Mouse (Mus musculus) lung, postnatal 0 days (tissue): ENCODE measurements around the gene Kctd11. TPM values are rescaled to one million over a fixed set of nuclear protein-coding genes. Genes with fewer than 3 reads are reported as not detected.

Source experiments
- ATAC-seq: fragments of 200-750 bp; cut with Nextera tagmentation; 2 replicates; pipeline ENCODE4 v1.8.0; 2017; ENCODE audit warnings: moderate library complexity
- DNase-seq: peaks from one replicate; pipeline ENCODE4 v3.0.0-alpha.2; 2016; ENCODE audit warnings: low spot score
- H3K27ac ChIP-seq: fragments of 300-500 bp; sonication (generic); 2 replicates; pipeline ENCODE4 v1.5.1; 2014; ENCODE audit warnings: antibody characterized with exemption, mild to moderate bottlenecking, low read length, mixed read lengths
- H3K27me3 ChIP-seq: fragments of 300-500 bp; sonication (generic); replicated peaks from 2 replicates; pipeline ENCODE4 v1.6.1; 2014; ENCODE audit warnings: low read length, mixed read lengths; ENCODE audit not compliant: insufficient read depth
- H3K36me3 ChIP-seq: fragments of 300-500 bp; sonication (generic); 2 replicates; pipeline ENCODE4 v1.6.1; 2014; ENCODE audit warnings: low read length, mixed read lengths; ENCODE audit not compliant: insufficient read depth
- H3K4me1 ChIP-seq: fragments of 300-500 bp; sonication (generic); 2 replicates; pipeline ENCODE4 v1.6.1; 2014; ENCODE audit warnings: antibody characterized with exemption, low read depth, low read length, mixed read lengths; ENCODE audit not compliant: insufficient read depth
- H3K4me2 ChIP-seq: fragments of 300-500 bp; sonication (generic); replicated peaks from 2 replicates; pipeline ENCODE4 v1.6.1; 2014; ENCODE audit warnings: low read depth, mild to moderate bottlenecking, low read length, moderate library complexity, mixed read lengths
- H3K4me3 ChIP-seq: fragments of 300-500 bp; sonication (generic); 2 replicates; pipeline ENCODE4 v1.5.1; 2014; ENCODE audit warnings: low read depth, low read length
- H3K9ac ChIP-seq: fragments of 300-500 bp; sonication (generic); replicated peaks from 2 replicates; pipeline ENCODE4 v1.6.1; 2014; ENCODE audit warnings: low read depth, mild to moderate bottlenecking
- H3K9me3 ChIP-seq: fragments of 300-500 bp; sonication (generic); 2 replicates; pipeline ENCODE4 v1.6.1; 2016; ENCODE audit warnings: low read length, mixed read lengths
- CTCF ChIP-seq: IDR thresholded peaks from 2 replicates; pipeline ENCODE4 v1.5.1; 2016; ENCODE audit warnings: antibody characterized with exemption, mild to moderate bottlenecking
- EP300 ChIP-seq: IDR thresholded peaks from 2 replicates; pipeline ENCODE4 v1.6.1; 2016; ENCODE audit warnings: antibody characterized with exemption, mild to moderate bottlenecking, control low read depth
- WGBS: fragments of 180-500 bp; shearing (Covaris S2); extraction: QIAGEN DNeasy Blood & Tissue Kit; methylation state at CpG from one replicate; pipeline ENCODE4 v1.1.7; 2014; 5-methylcytosine and 5-hydroxymethylcytosine counted together
- microRNA-seq: library from miRNA; unstranded; fragments of <30 nt; microRNA quantifications from one replicate; pipeline ENCODE4, GENCODE M21; 2016
- polyA plus RNA-seq: library from polyadenylated mRNA; unstranded; fragments of >200 nt; fragmentation: Nextera tagmentation; extraction: Ambion mirVana; gene quantifications from 2 replicates; pipeline ENCODE4 v1.2.1, GENCODE M21; 2015

Gene Kctd11
- polyA plus RNA-seq, 1 experiment from 2014 or later, result 10.1 TPM

GRCm38 (mm10) chr11:69834001-69834549, 47.1 kb downstream of the Kctd11 start:
- Histone ChIP-seq H3K27me3 (0 out of 2 replicates have a peak, but pooled peaks cover 5% of the 10 kb centered on the region), H3K9ac (peak overlapping the region; percentile 32; the same call in 1 of the 2 replicates), H3K36me3 (no peaks in the 10 kb centered on the region), H3K4me3 (peak overlapping the region; percentile 26), H3K27ac (no peak overlapping the region), H3K4me2 (peak overlapping the region; percentile 64), H3K4me1 (peaks cover 11% of the 10 kb centered on the region), H3K9me3 (no peaks in the 10 kb centered on the region)
- TF ChIP-seq CTCF, result no peak
- TF ChIP-seq EP300, result no peak
- WGBS, result 11% methylated on average over 42 of the region's 48 CpGs
- ATAC-seq, result no peak
- DNase-seq, result peak; percentile 54

- no peak overlapping the region for H3K9ac ChIP-seq
- TF ChIP-seq EP300 (no peak), CTCF (no peak)
- no peak overlapping the region for H3K27ac ChIP-seq
- WGBS, result 45% methylated on average over 8 of the region's 8 CpGs
- DNase-seq (no peak), ATAC-seq (no peak)
- peaks cover 11% of the 10 kb centered on the region for H3K4me1 ChIP-seq
- 0 out of 2 replicates have a peak, but pooled peaks cover 5% of the 10 kb centered on the region for H3K27me3 ChIP-seq
- H3K4me2 ChIP-seq, result peak overlapping the region; percentile 64
- H3K4me3 ChIP-seq, result no peak overlapping the region; the same call in 1 of the 2 replicates
- H3K36me3 ChIP-seq, result no peaks in the 10 kb centered on the region
- H3K9me3 ChIP-seq, result no peaks in the 10 kb centered on the region
These were observed 47.7 kb downstream of the Kctd11 start for GRCm38 (mm10) chr11:69833554-69833953.

- WGBS, result 73% methylated on average over 5 of the region's 5 CpGs
- Histone ChIP-seq H3K4me1 (no peaks in the 10 kb centered on the region), H3K4me2 (no peak overlapping the region), H3K4me3 (no peak overlapping the region), H3K9ac (no peak overlapping the region), H3K9me3 (no peaks in the 10 kb centered on the region), H3K27ac (no peak overlapping the region), H3K27me3 (no peaks in the 10 kb centered on the region), H3K36me3 (no peaks in the 10 kb centered on the region)
- TF ChIP-seq EP300, result no peak
- TF ChIP-seq CTCF, result no peak
- DNase-seq (no peak), ATAC-seq (no peak)
These were observed 52.4 kb downstream of the Kctd11 start for GRCm38 (mm10) chr11:69828832-69829231.

Small RNAs within 50 kb of the gene (microRNA-seq; reads per million reads assigned to microRNA genes)
- not detected for gene Mir6924

Other genes starting within 250 kb of the Kctd11 start
- gene Fxr2, start 248.4 kb downstream of the Kctd11 start, polyA plus RNA-seq, result 16.3 and 17.9 TPM in 2 replicates
- gene Sox15, start 226.1 kb downstream of the Kctd11 start, polyA plus RNA-seq, result 0.14 and 0.17 TPM in 2 replicates
- 57.3 and 61.3 TPM in 2 replicates for gene Mpdu1, start 218.8 kb downstream of the Kctd11 start, polyA plus RNA-seq
- gene Cd68, start 215.3 kb downstream of the Kctd11 start, polyA plus RNA-seq, result 41.9 and 43.6 TPM in 2 replicates
- gene Eif4a1, start 209.0 kb downstream of the Kctd11 start, polyA plus RNA-seq, result 283 and 286 TPM in 2 replicates
- 36.0 and 37.8 TPM in 2 replicates for gene Senp3, start 199.3 kb downstream of the Kctd11 start, polyA plus RNA-seq
- 4.4 and 6.7 TPM in 2 replicates for gene Tnfsf13, start 195.6 kb downstream of the Kctd11 start, polyA plus RNA-seq
- 12.0 and 13.6 TPM in 2 replicates for gene Tnfsf12, start 185.6 kb downstream of the Kctd11 start, polyA plus RNA-seq
- gene Tnfsfm13, start 185.3 kb downstream of the Kctd11 start, polyA plus RNA-seq, result 11.9 and 13.1 TPM in 2 replicates
- gene Polr2a, start 122.8 kb downstream of the Kctd11 start, polyA plus RNA-seq, result 14.0 and 15.3 TPM in 2 replicates
- 1.0 TPM in 2 replicates for gene Slc35g3, start 119.4 kb downstream of the Kctd11 start, polyA plus RNA-seq
- 6.6 and 7.6 TPM in 2 replicates for gene Zbtb4, start 115.5 kb downstream of the Kctd11 start, polyA plus RNA-seq
- gene Chrnb1, start 85.5 kb downstream of the Kctd11 start, polyA plus RNA-seq, result 15.6 and 16.2 TPM in 2 replicates
- gene Fgf11, start 79.5 kb downstream of the Kctd11 start, polyA plus RNA-seq, result 0.57 and 0.95 TPM in 2 replicates
- 14.3 and 14.9 TPM in 2 replicates for gene Tmem102, start 75.8 kb downstream of the Kctd11 start, polyA plus RNA-seq
- not detected in 2 replicates for gene Gm39566, start 66.1 kb downstream of the Kctd11 start, polyA plus RNA-seq
- not detected in 2 replicates for gene Spem2, start 62.9 kb downstream of the Kctd11 start, polyA plus RNA-seq
- gene Spem1, start 59.2 kb downstream of the Kctd11 start, polyA plus RNA-seq, result not detected in 2 replicates
- gene Nlgn2, start 43.6 kb downstream of the Kctd11 start, polyA plus RNA-seq, result 2.9 and 3.9 TPM in 2 replicates
- gene Tmem256, start 42.9 kb downstream of the Kctd11 start, polyA plus RNA-seq, result 365 and 395 TPM in 2 replicates
- gene Plscr3, start 35.0 kb downstream of the Kctd11 start, polyA plus RNA-seq, result 107 and 114 TPM in 2 replicates
- 6.1 and 7.6 TPM in 2 replicates for gene Tnk1, start 22.7 kb downstream of the Kctd11 start, polyA plus RNA-seq
- not detected in 2 replicates for gene Tmem95, start 3.4 kb downstream of the Kctd11 start, polyA plus RNA-seq
- 1.5 and 1.7 TPM in 2 replicates for gene Acap1, start 14.1 kb upstream of the Kctd11 start, polyA plus RNA-seq
- gene 2810408A11Rik, start 19.6 kb upstream of the Kctd11 start, polyA plus RNA-seq, result 6.4 and 7.0 TPM in 2 replicates
- 3.8 and 3.9 TPM in 2 replicates for gene Neurl4, start 19.7 kb upstream of the Kctd11 start, polyA plus RNA-seq
- 53.0 and 59.1 TPM in 2 replicates for gene Gps2, start 32.5 kb upstream of the Kctd11 start, polyA plus RNA-seq
- 758 and 815 TPM in 2 replicates for gene Eif5a, start 40.6 kb upstream of the Kctd11 start, polyA plus RNA-seq
- 1.00 and 1.1 TPM in 2 replicates for gene Ybx2, start 54.4 kb upstream of the Kctd11 start, polyA plus RNA-seq
- gene Slc2a4, start 66.8 kb upstream of the Kctd11 start, polyA plus RNA-seq, result 3.7 and 4.3 TPM in 2 replicates
- gene Cldn7, start 83.4 kb upstream of the Kctd11 start, polyA plus RNA-seq, result 212 and 230 TPM in 2 replicates
- gene Ctdnep1, start 99.8 kb upstream of the Kctd11 start, polyA plus RNA-seq, result 23.7 and 24.7 TPM in 2 replicates
- gene Elp5, start 101.1 kb upstream of the Kctd11 start, polyA plus RNA-seq, result 65.9 and 72.1 TPM in 2 replicates
- gene Gabarap, start 109.7 kb upstream of the Kctd11 start, polyA plus RNA-seq, result 624 and 645 TPM in 2 replicates
- gene Phf23, start 114.4 kb upstream of the Kctd11 start, polyA plus RNA-seq, result 57.5 and 61.3 TPM in 2 replicates
- 14.6 and 15.1 TPM in 2 replicates for gene Dvl2, start 119.2 kb upstream of the Kctd11 start, polyA plus RNA-seq
- gene Acadvl, start 134.0 kb upstream of the Kctd11 start, polyA plus RNA-seq, result 92.0 and 95.2 TPM in 2 replicates
- 2.0 and 2.1 TPM in 2 replicates for gene Dlg4, start 135.5 kb upstream of the Kctd11 start, polyA plus RNA-seq
- gene Asgr1, start 172.7 kb upstream of the Kctd11 start, polyA plus RNA-seq, result 0.81 TPM in 2 replicates
- not detected in 2 replicates for gene Asgr2, start 211.2 kb upstream of the Kctd11 start, polyA plus RNA-seq
- gene Mgl2, start 248.9 kb upstream of the Kctd11 start, polyA plus RNA-seq, result 0.90 and 1.2 TPM in 2 replicates